33 mouse cellular contexts compared by ENCODE assay signal in the genomic region with DNA sequence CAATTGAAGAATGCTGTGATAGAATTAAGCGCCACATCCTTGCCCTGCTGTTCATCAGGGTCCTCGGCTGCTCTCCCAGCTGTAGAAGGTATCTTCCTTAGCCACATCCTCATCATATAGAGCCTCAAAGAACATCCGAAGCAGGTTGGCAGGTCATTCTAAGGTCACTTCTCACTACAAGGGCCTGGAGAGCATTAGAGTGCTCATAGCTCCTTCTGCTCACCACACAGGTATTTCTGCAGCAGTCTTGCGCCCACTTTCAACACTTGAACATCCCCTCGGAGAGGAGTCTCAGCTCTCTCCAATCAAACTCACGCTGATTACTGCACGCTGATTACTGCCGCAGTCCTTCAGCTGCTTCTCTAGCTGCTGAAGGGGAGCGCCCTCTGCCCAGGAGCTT. TPM values are rescaled to one million over a fixed set of nuclear protein-coding genes. Genes with fewer than 3 reads are reported as not detected.
"Had no signal": no experiment of that assay in that cellular context is flagged by ENCODE, and none has a peak within 500 bp of the region (broad histone marks: within the 10 kb centered on the region; RNA-seq: fewer than 3 reads in every experiment).

No protein-coding gene starts in this region.

- H3K9ac ChIP-seq: limb, embryonic 12.5 days; limb, embryonic 13.5 days; limb, embryonic 15.5 days; liver, embryonic 12.5 days; liver, embryonic 13.5 days; liver, embryonic 14.5 days; liver, embryonic 15.5 days; liver, postnatal 0 days; lung, embryonic 14.5 days; lung, embryonic 15.5 days; midbrain, embryonic 12.5 days; midbrain, embryonic 13.5 days; midbrain, embryonic 15.5 days had no signal

- H3K27me3 ChIP-seq: limb, embryonic 15.5 days; lung, embryonic 15.5 days; midbrain, embryonic 15.5 days had no signal

- DNase-seq: left cerebral cortex, postnatal 4 days; liver; liver, embryonic 13.5 days; liver, postnatal 0 days; lung, adult 18-20 months; lung, adult 2 months; lung, embryonic 14.5 days; lung, postnatal 10 days; lung, postnatal 14 days; lung, postnatal 36 days; midbrain, embryonic 14.5 days had no signal

- H3K4me1 ChIP-seq: limb, embryonic 13.5 days; limb, embryonic 15.5 days; liver, embryonic 12.5 days; liver, embryonic 13.5 days; liver, embryonic 15.5 days; lung, embryonic 15.5 days; megakaryocyte, embryonic 14.5 days; midbrain, embryonic 10.5 days; midbrain, embryonic 12.5 days; midbrain, embryonic 13.5 days; midbrain, embryonic 15.5 days had no signal

- H3K36me3 ChIP-seq: limb, embryonic 10.5 days; limb, embryonic 12.5 days; limb, embryonic 13.5 days; limb, embryonic 15.5 days; liver, embryonic 12.5 days; liver, embryonic 13.5 days; liver, embryonic 15.5 days; lung, embryonic 15.5 days; midbrain, embryonic 10.5 days; midbrain, embryonic 12.5 days; midbrain, embryonic 13.5 days; midbrain, embryonic 15.5 days had no signal

- ATAC-seq: liver, embryonic 12.5 days; liver, postnatal 0 days; midbrain, embryonic 13.5 days; midbrain, embryonic 15.5 days; midbrain, embryonic 16.5 days had no signal

- H3K27ac ChIP-seq: left cerebral cortex, adult 2 months; limb, embryonic 10.5 days; limb, embryonic 12.5 days; limb, embryonic 13.5 days; limb, embryonic 15.5 days; liver, embryonic 12.5 days; liver, embryonic 13.5 days; liver, embryonic 14.5 days; liver, embryonic 15.5 days; lung, embryonic 15.5 days; macrophage; midbrain, embryonic 10.5 days; midbrain, embryonic 12.5 days; midbrain, embryonic 13.5 days; midbrain, embryonic 15.5 days had no signal

- H3K4me2 ChIP-seq: limb, embryonic 12.5 days; limb, embryonic 13.5 days; limb, embryonic 15.5 days; liver, embryonic 11.5 days; liver, embryonic 12.5 days; liver, embryonic 13.5 days; liver, embryonic 15.5 days; lung, embryonic 14.5 days; lung, embryonic 15.5 days; midbrain, embryonic 11.5 days; midbrain, embryonic 12.5 days; midbrain, embryonic 13.5 days; midbrain, embryonic 15.5 days had no signal

- H3K9me3 ChIP-seq: limb, embryonic 10.5 days; limb, embryonic 12.5 days; limb, embryonic 13.5 days; limb, embryonic 15.5 days; liver, embryonic 12.5 days; liver, embryonic 13.5 days; liver, embryonic 15.5 days; lung, embryonic 15.5 days; megakaryocyte, embryonic 14.5 days; midbrain, embryonic 10.5 days; midbrain, embryonic 12.5 days; midbrain, embryonic 13.5 days; midbrain, embryonic 15.5 days had no signal

- H3K4me3 ChIP-seq: left cerebral cortex, adult 2 months; limb, embryonic 10.5 days; limb, embryonic 12.5 days; limb, embryonic 13.5 days; limb, embryonic 15.5 days; liver, embryonic 12.5 days; liver, embryonic 13.5 days; liver, embryonic 15.5 days; lung, embryonic 15.5 days; megakaryocyte, embryonic 14.5 days; midbrain, embryonic 10.5 days; midbrain, embryonic 12.5 days; midbrain, embryonic 13.5 days; midbrain, embryonic 15.5 days; myocyte had no signal

RNA-seq across cellular contexts. Expression of a gene that starts 6.9 kb away (rescaled TPM):
- total RNA-seq: megakaryocyte, adult 5-6 weeks; megakaryocyte-erythroid progenitor cell, adult 5-6 weeks; monocyte, adult 5-6 weeks had no signal
- polyA plus RNA-seq: macrophage had no signal
